Mouse (Mus musculus) gastrocnemius, postnatal 14 days (tissue): ENCODE results near the gene Mc1r. TPM values are rescaled to one million over a fixed set of nuclear protein-coding genes. Genes with fewer than 3 reads are reported as not detected.
"Not testable (repeated sequence)": the region's sequence is repeated elsewhere in the genome, so short reads cannot be mapped to it uniquely, and the experiment has no call there.

ENCODE experiments used
- DNase-seq: peaks from one replicate; pipeline ENCODE4 v3.0.0; 2021; ENCODE audit warnings: mixed read lengths
- intact Hi-C: fragments of 180-260 bp; cut with DNase I; formaldehyde crosslinking; loops from one replicate; pipeline ENCODE4 v1.15.1; 2025; ENCODE audit warnings: low total_unique reads
- total RNA-seq, 2 experiments: library from RNA; stranded (reverse); gene quantifications; 2 replicates each; pipeline ENCODE4 v1.2.3; 2021

Mc1r gene
- total RNA-seq, 2 experiments from 2014 or later: not detected

GRCm38 (mm10) chr8:123427639-123428275, 20.9 kb downstream of the Mc1r start:
- DNase-seq: no peak
- intact Hi-C loops: no loop called here

GRCm38 (mm10) chr8:123428343-123428893, 21.5 kb downstream of the Mc1r start:
- intact Hi-C loops: no loop called here
- DNase-seq: no peak

GRCm38 (mm10) chr8:123428939-123429721, 22.2 kb downstream of the Mc1r start:
- intact Hi-C loops: no loop called here
- no peak for DNase-seq

GRCm38 (mm10) chr8:123429722-123430013, 22.8 kb downstream of the Mc1r start:
- intact Hi-C loops, DNase-seq: not testable (repeated sequence)

DNA sequence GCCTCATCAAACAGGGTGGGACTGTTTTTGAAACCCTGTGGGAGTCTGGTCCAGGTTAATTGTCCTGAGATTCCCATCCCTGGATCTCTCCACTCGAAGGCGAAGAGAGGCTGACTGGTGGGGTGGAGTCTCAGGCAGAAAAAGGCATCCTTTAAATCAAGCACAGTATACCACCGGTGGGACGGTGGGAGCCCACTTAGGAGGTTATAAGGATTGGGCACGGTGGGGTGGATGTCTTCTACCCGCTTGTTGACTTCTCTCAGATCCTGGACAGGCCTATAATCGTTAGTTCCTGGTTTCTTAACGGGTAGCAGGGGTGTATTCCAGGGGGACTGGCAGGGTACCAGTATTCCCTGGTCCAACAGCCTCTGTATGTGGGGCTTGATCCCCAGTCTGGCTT, 24.0 kb downstream of the Mc1r start:
- DNase-seq, intact Hi-C loops: not testable (repeated sequence)

- intact Hi-C loops: no loop called here
- DNase-seq: no peak
Observed at GRCm38 (mm10) chr8:123431616-123432365, 24.9 kb downstream of the Mc1r start.

GRCm38 (mm10) chr8:123432381-123432780, 25.5 kb downstream of the Mc1r start:
- DNase-seq: no peak
- intact Hi-C loops: no loop called here

GRCm38 (mm10) chr8:123433241-123433974, 26.5 kb downstream of the Mc1r start:
- DNase-seq, intact Hi-C loops: not testable (repeated sequence)

DNA sequence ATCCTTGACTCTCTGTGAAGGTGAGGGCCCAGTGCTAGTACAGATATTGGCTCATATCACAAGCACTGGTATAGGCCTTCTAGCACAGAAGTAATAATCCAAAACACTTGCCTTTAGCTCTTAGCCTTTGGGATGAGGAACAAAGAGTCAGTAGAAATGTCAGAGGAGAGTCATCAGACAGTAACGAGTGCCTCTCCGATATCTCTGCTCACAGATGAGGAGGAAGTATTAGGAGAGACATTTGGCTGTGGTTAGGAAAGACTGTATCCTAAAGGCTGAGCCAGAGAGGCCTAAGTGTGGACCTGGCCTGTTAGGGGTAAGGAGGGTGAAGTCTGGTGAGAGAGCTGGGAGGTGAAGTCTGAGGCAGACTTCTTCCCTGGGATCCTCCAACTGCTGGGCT, 34.9 kb downstream of the Mc1r start:
- no peak for DNase-seq
- intact Hi-C loops: no loop called here

- no peak for DNase-seq
- intact Hi-C loops: no loop called here
Observed at GRCm38 (mm10) chr8:123442351-123442750, 35.4 kb downstream of the Mc1r start.

DNA sequence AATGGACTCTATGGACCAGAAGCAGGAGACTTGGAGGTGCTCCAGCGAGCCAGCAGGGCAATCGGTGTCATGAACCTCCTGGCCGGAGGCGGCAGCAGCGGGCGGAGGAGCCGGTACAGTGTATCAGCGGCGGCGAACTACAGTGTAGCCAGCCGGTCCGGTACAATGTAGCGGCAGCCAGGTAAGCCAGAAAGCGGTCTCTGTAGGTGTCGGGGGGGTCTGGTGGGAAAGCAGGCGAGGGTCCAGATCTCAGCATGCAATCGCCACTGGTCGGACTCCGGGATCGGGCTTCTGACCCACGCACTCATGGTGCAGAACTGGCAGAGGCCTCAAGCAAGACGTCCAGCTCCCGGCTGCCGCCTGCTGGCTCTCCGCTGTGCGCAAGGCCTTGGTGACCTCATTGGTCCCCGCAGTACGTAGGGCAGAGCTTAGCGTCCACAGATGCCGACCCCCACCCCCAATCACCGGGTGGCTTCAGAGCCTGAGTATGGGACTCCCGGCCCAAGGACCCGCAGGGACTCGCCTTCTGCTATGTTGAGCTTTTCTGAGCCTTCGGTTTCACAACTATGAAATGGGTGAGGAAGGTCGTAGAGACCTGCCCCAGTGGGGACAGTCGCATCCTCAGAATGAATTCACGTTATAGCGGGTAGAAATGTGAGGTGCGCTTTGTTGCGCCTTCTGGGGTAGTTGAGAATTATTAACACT, 36.1 kb downstream of the Mc1r start:
- intact Hi-C loops: no loop called here
- DNase-seq: peak; percentile 95

- intact Hi-C loops: no loop called here
- DNase-seq: no peak
Observed at GRCm38 (mm10) chr8:123443576-123443921, 36.6 kb downstream of the Mc1r start.

DNA sequence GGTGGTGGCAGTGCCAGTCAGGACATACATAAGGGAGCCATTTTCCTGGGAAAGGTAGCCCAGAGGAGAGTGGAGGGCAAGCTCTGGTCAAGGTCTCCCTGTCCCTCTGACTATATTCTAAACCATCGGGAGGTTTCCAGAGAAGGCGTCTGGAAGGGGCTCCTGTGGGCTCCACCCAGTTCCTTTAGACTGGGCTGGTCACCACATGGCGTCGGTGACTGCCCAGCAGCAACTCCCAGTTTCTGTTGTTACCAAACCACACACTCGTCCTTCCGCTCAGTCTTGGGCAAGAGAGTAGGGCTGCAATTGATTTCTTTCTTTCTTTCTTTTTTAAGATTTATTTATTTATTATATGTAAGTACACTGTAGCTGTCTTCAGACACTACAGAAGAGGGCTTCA, 37.2 kb downstream of the Mc1r start:
- no peak for DNase-seq
- intact Hi-C loops: no loop called here

- intact Hi-C loops: no loop called here
- no peak for DNase-seq
Observed at GRCm38 (mm10) chr8:123445981-123446380, 39.1 kb downstream of the Mc1r start.

DNA sequence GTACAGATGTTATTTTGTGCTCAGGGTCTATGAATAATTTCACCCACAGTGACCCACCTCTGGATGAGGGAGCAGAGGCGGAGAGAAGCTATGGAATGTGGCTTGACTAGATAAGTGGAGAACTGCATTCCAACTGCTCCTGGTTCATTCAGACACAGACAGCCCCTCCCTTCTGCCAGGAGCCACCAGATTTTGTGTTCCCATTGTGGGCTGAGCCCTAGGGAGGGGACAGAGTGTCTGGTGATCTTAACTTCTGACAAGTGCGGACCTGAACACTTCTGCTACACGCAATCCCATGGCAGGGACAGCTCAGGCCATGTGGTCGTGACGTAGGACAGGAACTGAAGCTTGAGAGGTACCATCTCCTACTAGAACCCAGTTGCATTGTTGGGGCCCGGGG, 39.9 kb downstream of the Mc1r start:
- DNase-seq: no peak
- intact Hi-C loops: no loop called here

- intact Hi-C loops: no loop called here
Observed at GRCm38 (mm10) chr8:123450783-123451182, 43.9 kb downstream of the Mc1r start.

GRCm38 (mm10) chr8:123451747-123452146, 44.8 kb downstream of the Mc1r start:
- DNase-seq, intact Hi-C loops: not testable (repeated sequence)

More at GRCm38 (mm10) chr8:123450783-123451182, 43.9 kb downstream of the Mc1r start:
- DNase-seq: no peak

- intact Hi-C loops: no loop called here
- no peak for DNase-seq
Observed at GRCm38 (mm10) chr8:123452149-123452548, 45.2 kb downstream of the Mc1r start.

DNA sequence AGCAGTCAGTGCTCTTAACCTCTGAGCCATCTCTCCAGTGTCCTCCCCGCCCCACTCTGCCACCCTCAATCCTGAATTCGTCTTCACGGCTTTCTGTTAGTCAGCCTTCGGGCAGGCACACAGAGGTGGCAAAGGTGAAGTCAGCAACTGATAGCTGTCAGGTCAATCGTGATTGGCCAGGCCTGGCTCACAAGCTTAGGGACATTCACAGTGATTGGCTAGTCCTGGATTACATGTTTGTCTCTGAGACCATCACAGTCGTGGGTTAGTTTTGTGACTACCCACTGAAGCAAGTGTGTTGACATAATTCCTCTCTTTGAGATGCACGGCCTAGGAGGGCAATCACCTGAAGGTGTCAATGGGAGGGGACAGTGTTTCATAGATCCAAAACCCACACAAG, 46.4 kb downstream of the Mc1r start:
- intact Hi-C loops: no loop called here
- DNase-seq: no peak
